Mouse (Mus musculus) neutrophil, adult 5-6 weeks (primary cell): ENCODE results near the gene Cyyr1. TPM values are rescaled to one million over a fixed set of nuclear protein-coding genes. Genes with fewer than 3 reads are reported as not detected.
"Not testable (repeated sequence)": the region's sequence is repeated elsewhere in the genome, so short reads cannot be mapped to it uniquely, and the experiment has no call there.

Experiments
- ATAC-seq: fragments of 151-379, 151-347 bp; 2 replicates; pipeline ENCODE4 v1.8.0; 2017; ENCODE audit warnings: mild to moderate bottlenecking, moderate TSS enrichment; ENCODE audit not compliant: insufficient number of reproducible peaks, poor library complexity, low FRiP score, severe bottlenecking; ENCODE audit errors: extremely low read depth
- total RNA-seq: library from RNA; stranded (forward); fragments of 200-1000 nt; gene quantifications from 2 replicates; pipeline ENCODE4 v1.2.3, GENCODE M21; 2017

Cyyr1 gene
- total RNA-seq: 0.12 TPM in 1 of 2 replicates, not detected in the other

- not testable (repeated sequence) for ATAC-seq
These were observed at the start of gene Cyyr1 for GRCm38 (mm10) chr16:85553297-85553696. Gene Cyyr1, minus strand, starts transcription at chr16:85553397.

DNA sequence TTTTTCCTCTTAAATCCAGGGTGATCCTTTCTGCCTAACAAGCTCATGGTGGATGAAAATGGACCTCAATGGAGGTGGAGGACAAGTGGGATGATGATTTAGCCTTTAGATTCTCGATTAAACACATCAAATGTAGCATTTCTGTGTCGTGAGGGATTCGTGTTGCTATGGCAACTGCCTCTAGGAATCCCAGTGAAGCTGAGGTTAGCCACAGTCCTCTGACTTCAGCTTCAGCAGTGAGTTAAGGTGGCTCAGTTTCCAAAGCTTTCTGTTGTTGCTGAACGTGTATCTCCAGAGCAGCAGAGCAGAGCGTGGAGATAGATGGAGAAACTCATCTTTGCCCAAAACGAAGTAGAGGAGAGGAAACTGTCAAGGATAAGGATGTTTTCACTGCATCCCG, 35.6 kb upstream of the Cyyr1 start:
- no peak for ATAC-seq

- ATAC-seq: no peak
These were observed 34.5 kb upstream of the Cyyr1 start for GRCm38 (mm10) chr16:85587573-85588226.

- ATAC-seq: peak; percentile 87
These were observed 13.3 kb upstream of the Cyyr1 start for GRCm38 (mm10) chr16:85566474-85566873.

GRCm38 (mm10) chr16:85553838-85554237, 641 bp upstream of the Cyyr1 start:
- ATAC-seq: no peak

GRCm38 (mm10) chr16:85551976-85552375, 1.2 kb downstream of the Cyyr1 start:
- not testable (repeated sequence) for ATAC-seq

DNA sequence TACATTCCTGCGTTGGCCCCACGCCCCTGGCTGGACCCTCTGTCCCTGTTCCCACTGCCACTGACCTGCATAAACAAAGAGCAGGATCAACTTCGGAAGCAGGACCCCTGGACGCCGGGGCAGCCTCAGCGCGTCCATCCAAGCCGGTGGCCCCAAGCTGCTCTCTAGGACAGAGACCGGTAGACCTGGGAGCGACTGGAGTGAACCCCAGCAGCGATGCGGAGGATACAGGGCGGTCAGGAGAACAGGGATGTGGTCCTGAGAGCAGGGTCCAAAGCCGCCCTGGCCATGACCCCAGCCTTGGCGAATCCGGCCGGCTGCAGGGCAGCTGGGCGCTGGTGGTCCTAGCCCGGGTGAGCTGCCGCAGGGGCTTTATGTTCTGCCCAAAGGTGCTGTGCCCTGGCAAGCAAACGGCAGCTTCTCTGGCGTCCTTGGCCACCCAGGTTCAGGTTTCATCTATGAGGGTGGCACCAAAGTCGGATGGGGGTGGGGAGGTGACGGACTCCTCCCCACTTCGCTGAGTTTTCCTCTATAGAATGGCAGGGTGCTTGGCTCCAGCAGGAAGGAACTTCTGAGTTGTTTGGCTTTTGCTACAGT, 3.1 kb downstream of the Cyyr1 start:
- ATAC-seq: no peak

- no peak for ATAC-seq
These were observed 6.7 kb downstream of the Cyyr1 start for GRCm38 (mm10) chr16:85546519-85546918.

DNA sequence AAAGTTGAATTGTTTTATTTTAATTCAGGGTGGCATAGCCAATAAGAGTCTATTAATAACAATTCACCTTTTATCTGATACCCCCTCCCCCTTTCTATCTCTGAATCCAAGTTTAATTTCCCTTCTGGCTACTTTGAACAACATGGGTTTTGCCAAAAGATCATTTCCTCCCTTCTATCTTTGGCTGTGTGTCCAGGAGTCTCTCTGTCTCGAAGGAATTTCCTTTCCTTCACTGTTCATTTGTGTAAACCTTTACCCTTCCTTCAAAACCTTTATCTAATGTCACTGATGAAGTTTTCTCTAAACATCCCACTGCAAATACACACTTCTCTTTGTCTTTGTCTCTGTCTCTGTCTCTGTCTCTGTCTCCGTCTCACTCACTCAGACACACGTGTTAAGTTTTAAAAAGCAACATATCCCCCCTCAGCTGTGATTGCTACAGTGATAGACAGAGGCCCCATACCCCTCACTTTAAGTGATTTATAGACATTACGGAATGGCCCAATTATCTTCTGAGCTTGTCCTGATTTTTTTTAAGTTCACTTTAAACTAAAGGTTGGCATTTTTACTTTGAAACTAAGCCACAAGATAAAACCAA, 11.4 kb downstream of the Cyyr1 start:
- ATAC-seq: no peak

- no peak for ATAC-seq
These were observed 12.2 kb downstream of the Cyyr1 start for GRCm38 (mm10) chr16:85541023-85541422.

DNA sequence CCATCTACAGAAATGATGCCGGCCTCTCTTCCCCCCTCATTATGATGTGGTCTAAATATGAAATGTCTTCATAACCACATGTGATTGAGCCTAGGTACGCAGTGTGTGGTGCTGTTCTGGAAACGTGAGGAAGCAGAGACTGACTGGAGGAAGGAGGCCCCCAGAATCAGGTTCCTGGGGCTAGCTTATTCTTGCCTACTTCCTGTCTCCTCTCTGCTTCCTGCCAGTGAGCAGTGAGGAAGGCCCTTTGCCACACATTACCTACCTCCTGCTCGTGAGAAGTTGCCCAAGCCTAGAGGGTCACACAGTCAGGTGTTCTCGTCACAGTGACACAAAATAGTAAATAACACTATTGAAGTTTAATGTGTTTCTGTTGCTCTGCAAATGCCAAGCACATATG, 14.8 kb downstream of the Cyyr1 start:
- ATAC-seq: peak; percentile 36; the same call in 1 of the 2 replicates

- ATAC-seq: no peak
These were observed 17.1 kb downstream of the Cyyr1 start for GRCm38 (mm10) chr16:85536075-85536474.

- ATAC-seq: no peak
These were observed 25.2 kb downstream of the Cyyr1 start for GRCm38 (mm10) chr16:85527743-85528620.

- no peak for ATAC-seq
These were observed 28.6 kb downstream of the Cyyr1 start for GRCm38 (mm10) chr16:85524589-85524988.

- no peak for ATAC-seq
These were observed 45.9 kb downstream of the Cyyr1 start for GRCm38 (mm10) chr16:85507264-85507663.

- no peak for ATAC-seq
These were observed 48.1 kb downstream of the Cyyr1 start for GRCm38 (mm10) chr16:85505108-85505507.

DNA sequence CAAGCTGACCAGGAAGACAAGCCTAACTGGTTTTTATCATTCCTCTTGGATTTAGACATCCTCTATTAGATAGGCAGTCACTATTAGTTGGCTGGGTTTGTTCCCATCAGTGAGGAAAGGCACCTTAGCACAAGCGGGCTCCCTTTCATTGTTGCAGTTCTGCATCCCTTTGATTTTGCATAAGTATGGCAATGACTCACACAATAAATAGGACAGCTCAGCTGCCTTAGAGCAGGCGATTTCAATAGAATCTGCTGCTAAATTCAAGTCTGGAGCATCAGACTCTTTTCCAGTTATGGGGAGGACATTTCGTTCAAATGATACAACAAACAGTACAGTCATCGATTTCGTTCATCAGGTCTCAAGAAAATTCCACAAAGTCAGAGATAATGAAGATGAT, 49.8 kb downstream of the Cyyr1 start:
- no peak for ATAC-seq

DNA sequence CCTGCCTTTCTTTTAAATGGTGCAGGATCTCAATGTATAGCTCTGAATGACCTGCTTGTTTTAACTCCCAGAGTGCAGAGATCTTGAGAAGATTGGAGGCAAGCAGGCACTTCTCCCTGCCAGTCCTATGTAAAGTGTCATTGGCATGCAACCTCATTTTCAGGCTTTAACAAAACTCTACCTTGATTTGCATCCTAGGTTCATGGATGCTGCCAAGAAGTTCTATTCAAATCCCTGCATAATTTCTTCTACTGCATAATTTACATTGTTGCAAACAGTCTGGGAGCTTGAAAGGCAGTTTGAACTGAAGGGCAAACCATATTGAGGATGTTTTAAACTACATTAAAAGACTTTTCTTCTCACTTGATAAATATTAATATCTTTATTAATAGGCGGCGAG, 57.4 kb downstream of the Cyyr1 start:
- ATAC-seq: no peak

- ATAC-seq: no peak
These were observed 65.0 kb downstream of the Cyyr1 start for GRCm38 (mm10) chr16:85488105-85488607.
